Mouse (Mus musculus): ENCODE results near the gene Sec22b. TPM values are rescaled to one million over a fixed set of nuclear protein-coding genes. Genes with fewer than 3 reads are reported as not detected.

The Sec22b gene
- polyA plus RNA-seq, 1 experiment from 2014 or later = 136 TPM

DNA sequence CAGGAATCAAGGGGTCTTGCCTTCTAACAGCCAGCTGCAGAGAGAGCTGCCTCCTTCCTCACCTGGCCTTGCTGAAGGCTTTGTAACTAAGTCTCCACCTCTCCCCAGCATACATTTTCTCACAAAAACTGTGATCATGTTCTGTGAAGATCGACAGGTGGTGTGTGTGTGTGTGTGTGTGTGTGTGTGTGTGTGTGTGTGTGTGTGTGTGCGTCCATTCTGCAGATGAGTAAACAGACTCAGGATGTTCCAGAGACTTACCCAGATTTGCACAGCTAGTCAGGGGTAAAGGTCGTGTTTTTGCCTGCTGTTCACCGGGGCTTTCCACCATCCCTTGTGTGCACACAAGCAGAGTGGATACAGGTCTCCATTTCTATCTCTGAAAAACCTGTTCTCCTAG is 71.7 kb downstream of the Sec22b start:
- Histone ChIP-seq H3K9me3 (ENCODE audit: control insufficient read depth, low read length) (no peaks in the 10 kb centered on the region), H3K27ac (ENCODE audit: low read depth, low read length) (peak overlapping the region; percentile 12; the same call in 1 of the 2 replicates), H3K4me3 (ENCODE audit: low read length) (no peak overlapping the region), H3K36me3 (ENCODE audit: control insufficient read depth, insufficient read depth, low read length) (no peaks in the 10 kb centered on the region), H3K9ac (ENCODE audit: low read depth, low read length) (no peak overlapping the region), H3K4me1 (ENCODE audit: control insufficient read depth, insufficient read depth, low read length) (peaks cover 22% of the 10 kb centered on the region), H3K4me2 (replicated peaks; ENCODE audit: low read depth, low read length) (no peak overlapping the region), H3K27me3 (ENCODE audit: control insufficient read depth, insufficient read depth, low read length) (no peaks in the 10 kb centered on the region)
- no peak for ATAC-seq (ENCODE audit: low FRiP score, low TSS enrichment)
- WGBS = 37% methylated on average over 4 of the region's 4 CpGs

Other genes starting within 250 kb of the Sec22b start
- gene Prkab2, start 243.0 kb upstream of the Sec22b start, polyA plus RNA-seq (2014; fragmentation: Nextera tagmentation; extraction: Ambion mirVana) = 3.1 and 4.6 TPM in 2 replicates
- gene Gm17651, start 226.5 kb upstream of the Sec22b start, polyA plus RNA-seq (2014; fragmentation: Nextera tagmentation; extraction: Ambion mirVana) = not detected in 2 replicates
- 10.7 and 22.1 TPM in 2 replicates for gene Pde4dip, start 12.5 kb upstream of the Sec22b start, polyA plus RNA-seq (2014; fragmentation: Nextera tagmentation; extraction: Ambion mirVana)
- 34.4 and 42.7 TPM in 2 replicates for gene Notch2, start 112.3 kb downstream of the Sec22b start, polyA plus RNA-seq (2014; fragmentation: Nextera tagmentation; extraction: Ambion mirVana)